Mouse (Mus musculus): ENCODE measurements at regions not wholly inside any gene's neighbourhood (a gene's known extent, or its start where the extent isn't known, plus 50 kb on each side); places are given as distances from the start of the nearest gene placed in this dataset.

GRCm38 (mm10) chr1:157888573-157888972, 382.0 kb downstream of the Sec16b start:
- Histone ChIP-seq H3K4me1 (peaks cover 21% of the 10 kb centered on the region), H3K27ac (no peak overlapping the region), H3K4me3 (no peak overlapping the region), H3K36me3 (replicated peaks) (no peaks in the 10 kb centered on the region), H3K27me3 (ENCODE audit: poor library complexity, severe bottlenecking) (no peaks in the 10 kb centered on the region), H3K9me3 (no peaks in the 10 kb centered on the region)
- WGBS, result 90% methylated on average over 7 of the region's 7 CpGs
- DNase-seq (ENCODE audit: extremely low spot score, low spot score), result no peak

- H3K36me3 ChIP-seq (replicated peaks), result no peaks in the 10 kb centered on the region
- H3K4me3 ChIP-seq, result no peak overlapping the region
- no peak overlapping the region for H3K27ac ChIP-seq
- no peaks in the 10 kb centered on the region for H3K27me3 ChIP-seq (ENCODE audit: poor library complexity, severe bottlenecking)
- H3K9me3 ChIP-seq, result no peaks in the 10 kb centered on the region
- WGBS, result 89% methylated on average over 2 of the region's 2 CpGs
- H3K4me1 ChIP-seq, result no peaks in the 10 kb centered on the region
- no peak for DNase-seq (ENCODE audit: extremely low spot score, low spot score)
Measured at GRCm38 (mm10) chr1:157906168-157906567, 399.6 kb downstream of the Sec16b start.

DNA sequence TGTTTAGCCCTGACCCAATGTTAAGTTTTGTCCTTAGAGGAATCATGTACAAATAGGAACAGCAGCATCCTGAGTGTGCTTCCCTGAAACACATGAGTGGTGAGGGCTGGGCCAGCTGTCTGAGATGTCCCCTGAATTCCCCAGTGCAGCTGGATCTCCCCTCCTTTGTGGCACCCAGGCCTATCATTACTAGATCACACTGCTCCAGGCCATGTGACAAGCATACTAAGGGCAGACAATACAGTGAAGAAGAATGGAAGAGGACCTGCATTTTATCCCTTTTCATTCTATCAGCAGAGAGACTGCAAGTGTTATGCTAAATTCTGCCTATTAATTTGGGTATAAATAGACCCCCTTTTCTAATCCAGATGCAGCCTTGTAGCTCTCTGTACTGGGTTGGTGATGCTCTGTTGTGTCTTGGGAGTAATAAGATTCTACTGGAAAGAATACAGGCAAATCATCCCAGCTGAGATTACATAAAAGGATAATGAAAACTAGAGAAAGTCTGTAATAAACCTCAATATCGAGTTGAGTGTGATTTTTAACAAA, 418.3 kb downstream of the Brinp2 start:
- peaks cover 20% of the 10 kb centered on the region for H3K4me1 ChIP-seq
- no peak overlapping the region for H3K4me3 ChIP-seq
- DNase-seq (ENCODE audit: extremely low spot score, low spot score), result no peak
- H3K36me3 ChIP-seq (replicated peaks), result no peaks in the 10 kb centered on the region
- WGBS, result 63% methylated on average over 1 of the region's 1 CpGs
- H3K27me3 ChIP-seq (ENCODE audit: poor library complexity, severe bottlenecking), result no peaks in the 10 kb centered on the region
- H3K9me3 ChIP-seq, result no peaks in the 10 kb centered on the region
- H3K27ac ChIP-seq, result peak overlapping the region; percentile 67

- 92% methylated on average over 1 of the region's 1 CpGs for WGBS
- Histone ChIP-seq H3K9me3 (no peaks in the 10 kb centered on the region), H3K4me1 (peaks cover 20% of the 10 kb centered on the region), H3K27ac (no peak overlapping the region), H3K27me3 (ENCODE audit: poor library complexity, severe bottlenecking) (no peaks in the 10 kb centered on the region), H3K4me3 (no peak overlapping the region), H3K36me3 (replicated peaks) (no peaks in the 10 kb centered on the region)
- no peak for DNase-seq (ENCODE audit: extremely low spot score, low spot score)
Measured at GRCm38 (mm10) chr1:157939516-157939915, 416.6 kb downstream of the Brinp2 start.

- peaks cover 20% of the 10 kb centered on the region for H3K4me1 ChIP-seq
- WGBS, result 55% methylated on average over 3 of the region's 3 CpGs
- no peak overlapping the region for H3K27ac ChIP-seq
- H3K9me3 ChIP-seq, result no peaks in the 10 kb centered on the region
- H3K4me3 ChIP-seq, result no peak overlapping the region
- no peaks in the 10 kb centered on the region for H3K36me3 ChIP-seq (replicated peaks)
- no peaks in the 10 kb centered on the region for H3K27me3 ChIP-seq (ENCODE audit: poor library complexity, severe bottlenecking)
- no peak for DNase-seq (ENCODE audit: extremely low spot score, low spot score)
Measured at GRCm38 (mm10) chr1:157940331-157940758, 415.8 kb downstream of the Brinp2 start.

- no peaks in the 10 kb centered on the region for H3K4me1 ChIP-seq
- H3K27ac ChIP-seq, result no peak overlapping the region
- DNase-seq (ENCODE audit: extremely low spot score, low spot score), result no peak
- H3K36me3 ChIP-seq (replicated peaks), result no peaks in the 10 kb centered on the region
- whole genome bisulfite sequencing, result 69% methylated on average over 4 of the region's 4 CpGs
- H3K4me3 ChIP-seq, result no peak overlapping the region
- H3K9me3 ChIP-seq, result no peaks in the 10 kb centered on the region
- no peaks in the 10 kb centered on the region for H3K27me3 ChIP-seq (ENCODE audit: poor library complexity, severe bottlenecking)
Measured at GRCm38 (mm10) chr1:157957506-157957905, 398.6 kb downstream of the Brinp2 start.

GRCm38 (mm10) chr1:157964461-157964860, 391.7 kb downstream of the Brinp2 start:
- Histone ChIP-seq H3K27ac (no peak overlapping the region), H3K4me3 (no peak overlapping the region), H3K4me1 (peaks cover 13% of the 10 kb centered on the region), H3K27me3 (ENCODE audit: poor library complexity, severe bottlenecking) (no peaks in the 10 kb centered on the region), H3K9me3 (no peaks in the 10 kb centered on the region), H3K36me3 (replicated peaks) (no peaks in the 10 kb centered on the region)
- no peak for DNase-seq (ENCODE audit: extremely low spot score, low spot score)
- 93% methylated on average over 3 of the region's 3 CpGs for WGBS

- WGBS, result 20% methylated on average over 6 of the region's 6 CpGs
Measured at GRCm38 (mm10) chr1:157969635-157970111, 386.5 kb downstream of the Brinp2 start.

GRCm38 (mm10) chr1:157973373-157974232, 382.5 kb downstream of the Brinp2 start:
- no peak for DNase-seq (ENCODE audit: extremely low spot score, low spot score)
- WGBS, result 79% methylated on average over 10 of the region's 10 CpGs
- H3K4me1 ChIP-seq, result peaks cover 33% of the 10 kb centered on the region

More at GRCm38 (mm10) chr1:157969635-157970111, 386.5 kb downstream of the Brinp2 start:
- H3K27me3 ChIP-seq (ENCODE audit: poor library complexity, severe bottlenecking), result no peaks in the 10 kb centered on the region
- no peaks in the 10 kb centered on the region for H3K9me3 ChIP-seq
- no peak overlapping the region for H3K4me3 ChIP-seq
- H3K27ac ChIP-seq, result peak overlapping the region; percentile 78
- peak; percentile 52 for DNase-seq (ENCODE audit: extremely low spot score, low spot score)
- H3K36me3 ChIP-seq (replicated peaks), result no peaks in the 10 kb centered on the region
- H3K4me1 ChIP-seq, result peaks cover 34% of the 10 kb centered on the region

GRCm38 (mm10) chr1:157974656-157975055, 381.5 kb downstream of the Brinp2 start:
- 84% methylated on average over 4 of the region's 4 CpGs for WGBS
- 0 out of 2 replicates have a peak, but pooled peaks cover 3% of the 10 kb centered on the region for H3K27me3 ChIP-seq (ENCODE audit: poor library complexity, severe bottlenecking)
- H3K4me1 ChIP-seq, result peaks cover 22% of the 10 kb centered on the region
- H3K9me3 ChIP-seq, result no peaks in the 10 kb centered on the region
- H3K27ac ChIP-seq, result 0 out of 2 replicates have a peak overlapping the region, but pooled peaks have one; percentile 11
- H3K4me3 ChIP-seq, result no peak overlapping the region
- no peaks in the 10 kb centered on the region for H3K36me3 ChIP-seq (replicated peaks)
- DNase-seq (ENCODE audit: extremely low spot score, low spot score), result no peak

More at GRCm38 (mm10) chr1:157973373-157974232, 382.5 kb downstream of the Brinp2 start:
- no peak overlapping the region for H3K4me3 ChIP-seq
- no peaks in the 10 kb centered on the region for H3K36me3 ChIP-seq (replicated peaks)
- H3K27ac ChIP-seq, result no peak overlapping the region
- H3K27me3 ChIP-seq (ENCODE audit: poor library complexity, severe bottlenecking), result 0 out of 2 replicates have a peak, but pooled peaks cover 3% of the 10 kb centered on the region
- no peaks in the 10 kb centered on the region for H3K9me3 ChIP-seq

GRCm38 (mm10) chr1:158019161-158019560, 337.0 kb downstream of the Brinp2 start:
- no peaks in the 10 kb centered on the region for H3K9me3 ChIP-seq
- no peak overlapping the region for H3K27ac ChIP-seq
- H3K27me3 ChIP-seq (ENCODE audit: poor library complexity, severe bottlenecking), result no peaks in the 10 kb centered on the region
- H3K36me3 ChIP-seq (replicated peaks), result no peaks in the 10 kb centered on the region
- no peaks in the 10 kb centered on the region for H3K4me1 ChIP-seq
- peak; percentile 34 for DNase-seq (ENCODE audit: extremely low spot score, low spot score)
- 41% methylated on average over 7 of the region's 7 CpGs for WGBS
- H3K4me3 ChIP-seq, result no peak overlapping the region

DNA sequence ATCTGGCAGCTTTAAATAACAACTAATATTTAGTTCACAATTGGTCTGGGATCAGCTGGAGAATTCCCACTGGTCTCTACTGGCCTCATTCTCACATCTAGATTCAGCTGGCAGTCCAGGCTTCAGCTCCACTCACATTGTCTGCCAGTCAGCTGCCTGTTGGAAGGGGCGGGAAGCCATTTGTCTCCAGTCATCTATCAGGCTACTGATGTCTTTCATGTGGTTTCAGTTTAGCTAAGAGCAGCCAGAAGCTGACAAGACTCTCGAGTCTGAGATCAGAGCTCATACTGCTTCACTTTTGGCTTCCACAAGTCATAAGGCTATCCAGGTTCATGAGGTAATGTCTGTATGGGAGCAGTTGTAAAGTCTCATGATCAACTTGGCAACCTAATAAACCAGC, 316.4 kb downstream of the Brinp2 start:
- no peaks in the 10 kb centered on the region for H3K27me3 ChIP-seq (ENCODE audit: poor library complexity, severe bottlenecking)
- no peaks in the 10 kb centered on the region; the same call in 1 of the 2 replicates for H3K4me1 ChIP-seq
- H3K36me3 ChIP-seq (replicated peaks), result no peaks in the 10 kb centered on the region
- H3K4me3 ChIP-seq, result no peak overlapping the region
- H3K9me3 ChIP-seq, result no peaks in the 10 kb centered on the region
- DNase-seq (ENCODE audit: extremely low spot score, low spot score), result no peak
- WGBS, result 76% methylated on average over 2 of the region's 2 CpGs
- no peak overlapping the region for H3K27ac ChIP-seq

- Histone ChIP-seq H3K27me3 (ENCODE audit: poor library complexity, severe bottlenecking) (no peaks in the 10 kb centered on the region), H3K27ac (no peak overlapping the region), H3K36me3 (replicated peaks) (no peaks in the 10 kb centered on the region), H3K9me3 (no peaks in the 10 kb centered on the region), H3K4me3 (no peak overlapping the region), H3K4me1 (no peaks in the 10 kb centered on the region; the same call in 1 of the 2 replicates)
- 86% methylated on average over 4 of the region's 4 CpGs for WGBS
- no peak for DNase-seq (ENCODE audit: extremely low spot score, low spot score)
Measured at GRCm38 (mm10) chr1:158040334-158040733, 315.8 kb downstream of the Brinp2 start.
